Mouse (Mus musculus) layer of hippocampus, adult 11-12 months (tissue): ENCODE results near the gene Dnah2.
A peak's percentile ranks its signal among the peaks of the same experiment; 100 is the strongest.

Experiments
- DNase-seq: peaks from one replicate; pipeline ENCODE4 v3.0.0; 2022; ENCODE audit warnings: low spot score

Dnah2 gene

GRCm38 (mm10) chr11:69418481-69419442, 130.1 kb downstream of the Dnah2 start:
- peak; percentile 91 for DNase-seq

GRCm38 (mm10) chr11:69417449-69418384, 131.2 kb downstream of the Dnah2 start:
- peak; percentile 88 for DNase-seq

GRCm38 (mm10) chr11:69416921-69417448, 131.9 kb downstream of the Dnah2 start:
- no peak for DNase-seq

- no peak for DNase-seq
Observed at GRCm38 (mm10) chr11:69416509-69416908, 132.4 kb downstream of the Dnah2 start.

GRCm38 (mm10) chr11:69415668-69416451, 133.1 kb downstream of the Dnah2 start:
- no peak for DNase-seq

GRCm38 (mm10) chr11:69415327-69415667, 133.6 kb downstream of the Dnah2 start:
- no peak for DNase-seq

- no peak for DNase-seq
Observed at GRCm38 (mm10) chr11:69414421-69415326, 134.2 kb downstream of the Dnah2 start.

- DNase-seq = peak; percentile 74
Observed at GRCm38 (mm10) chr11:69413221-69414181, 135.4 kb downstream of the Dnah2 start, which contains the start of gene Kdm6b. TSS of gene Kdm6b (minus strand) at chr11:69413675.

GRCm38 (mm10) chr11:69412548-69412947, 136.4 kb downstream of the Dnah2 start:
- DNase-seq = no peak

- DNase-seq = no peak
Observed at GRCm38 (mm10) chr11:69411538-69412203, 137.2 kb downstream of the Dnah2 start.

- DNase-seq = peak; percentile 95
Observed at GRCm38 (mm10) chr11:69411073-69411535, 137.8 kb downstream of the Dnah2 start.

- peak; percentile 70 for DNase-seq
Observed at GRCm38 (mm10) chr11:69410310-69411072, 138.4 kb downstream of the Dnah2 start.

- DNase-seq = no peak
Observed at GRCm38 (mm10) chr11:69410045-69410309, 138.9 kb downstream of the Dnah2 start.

- peak; percentile 77 for DNase-seq
Observed at GRCm38 (mm10) chr11:69409378-69410044, 139.4 kb downstream of the Dnah2 start.

- DNase-seq = peak; percentile 88
Observed at GRCm38 (mm10) chr11:69408541-69409377, 140.2 kb downstream of the Dnah2 start.

GRCm38 (mm10) chr11:69407724-69408004, 141.2 kb downstream of the Dnah2 start:
- DNase-seq = no peak
